Mouse (Mus musculus): ENCODE measurements around the gene Adam26b. TPM values are rescaled to one million over a fixed set of nuclear protein-coding genes. Genes with fewer than 3 reads are reported as not detected.

The Adam26b gene
- not detected in 2 replicates for polyA plus RNA-seq (2012; rRNA removed; ENCODE audit: low replicate concordance)

GRCm38 (mm10) chr8:43528006-43528405 lies at the start of gene Adam26b:
TSS of gene Adam26b (minus strand) at chr8:43528106.

GRCm38 (mm10) chr8:43576607-43577006 lies 48.7 kb upstream of the Adam26b start, which contains the start of gene Adam26a:
TSS of gene Adam26a (minus strand) at chr8:43576707.

Other genes with a start within 250 kb of the Adam26b start
- not detected in 2 replicates for gene Zfp42, start 221.1 kb downstream of the Adam26b start, polyA plus RNA-seq (2012; rRNA removed; ENCODE audit: low replicate concordance)
- not detected in 2 replicates for gene Adam26a, start 48.6 kb upstream of the Adam26b start, polyA plus RNA-seq (2012; rRNA removed; ENCODE audit: low replicate concordance)
- not detected in 2 replicates for gene Gm5346, start 99.2 kb upstream of the Adam26b start, polyA plus RNA-seq (2012; rRNA removed; ENCODE audit: low replicate concordance)
- not detected in 2 replicates for gene Adam34, start 181.9 kb upstream of the Adam26b start, polyA plus RNA-seq (2012; rRNA removed; ENCODE audit: low replicate concordance)

All from mammary gland, adult 2 months (tissue).